Mouse (Mus musculus): ENCODE data around the gene Lce1a1. TPM values are rescaled to one million over a fixed set of nuclear protein-coding genes. Genes with fewer than 3 reads are reported as not detected.

Lce1a1 gene
- not detected in 2 replicates for polyA plus RNA-seq (2021; fragmentation: Nextera tagmentation)
- long read RNA-seq, experiment 1: 0 reads
- long read RNA-seq, experiment 2: 0 reads

GRCm38 (mm10) chr3:92648207-92648606 lies at the start of gene Lce1a1:
TSS of gene Lce1a1 (minus strand) at chr3:92648307.

GRCm38 (mm10) chr3:92687110-92687509 lies 39.0 kb upstream of the Lce1a1 start, which contains the start of gene Lce1d:
TSS of gene Lce1d (minus strand) at chr3:92687210.

GRCm38 (mm10) chr3:92678947-92679346 lies 30.8 kb upstream of the Lce1a1 start, which contains the start of gene Lce1c:
TSS of gene Lce1c (plus strand) at chr3:92679247.

GRCm38 (mm10) chr3:92670215-92670614 lies 22.1 kb upstream of the Lce1a1 start, which contains the start of gene Lce1a2:
TSS of gene Lce1a2 (minus strand) at chr3:92670315.

GRCm38 (mm10) chr3:92656826-92657225 lies 8.7 kb upstream of the Lce1a1 start, which contains the start of gene Lce1b:
TSS of gene Lce1b (minus strand) at chr3:92656926.

GRCm38 (mm10) chr3:92621560-92621959 lies 26.5 kb downstream of the Lce1a1 start, which contains the start of gene Lce6a:
TSS of gene Lce6a (minus strand) at chr3:92621660.

GRCm38 (mm10) chr3:92607392-92607791 lies 40.7 kb downstream of the Lce1a1 start, which contains the start of gene 2210017I01Rik:
TSS of gene 2210017I01Rik (minus strand) at chr3:92607492.

Other genes with a start within 250 kb of the Lce1a1 start
- not detected in 2 replicates for gene Sprr2i, start 240.3 kb downstream of the Lce1a1 start, polyA plus RNA-seq (2021; fragmentation: Nextera tagmentation)
- not detected in 2 replicates for gene Sprr2j-ps, start 230.2 kb downstream of the Lce1a1 start, polyA plus RNA-seq (2021; fragmentation: Nextera tagmentation)
- gene Gm9774, start 218.9 kb downstream of the Lce1a1 start, polyA plus RNA-seq (2021; fragmentation: Nextera tagmentation): 2.0 and 2.1 TPM in 2 replicates
- not detected in 2 replicates for gene Sprr2k, start 215.7 kb downstream of the Lce1a1 start, polyA plus RNA-seq (2021; fragmentation: Nextera tagmentation)
- gene Sprr1b, start 209.5 kb downstream of the Lce1a1 start, polyA plus RNA-seq (2021; fragmentation: Nextera tagmentation): not detected in 2 replicates
- not detected in 2 replicates for gene Sprr3, start 189.6 kb downstream of the Lce1a1 start, polyA plus RNA-seq (2021; fragmentation: Nextera tagmentation)
- gene Sprr1a, start 162.4 kb downstream of the Lce1a1 start, polyA plus RNA-seq (2021; fragmentation: Nextera tagmentation): not detected in 2 replicates
- not detected in 2 replicates for gene Sprr4, start 147.8 kb downstream of the Lce1a1 start, polyA plus RNA-seq (2021; fragmentation: Nextera tagmentation)
- gene 2310046K23Rik, start 113.8 kb downstream of the Lce1a1 start, polyA plus RNA-seq (2021; fragmentation: Nextera tagmentation): not detected in 2 replicates
- gene Ivl, start 74.6 kb downstream of the Lce1a1 start, polyA plus RNA-seq (2021; fragmentation: Nextera tagmentation): not detected in 2 replicates
- gene Smcp, start 59.3 kb downstream of the Lce1a1 start, polyA plus RNA-seq (2021; fragmentation: Nextera tagmentation): not detected in 2 replicates
- gene 2210017I01Rik, start 40.8 kb downstream of the Lce1a1 start, polyA plus RNA-seq (2021; fragmentation: Nextera tagmentation): not detected in 2 replicates
- not detected in 2 replicates for gene Lce6a, start 26.6 kb downstream of the Lce1a1 start, polyA plus RNA-seq (2021; fragmentation: Nextera tagmentation)
- gene Lce1b, start 8.6 kb upstream of the Lce1a1 start, polyA plus RNA-seq (2021; fragmentation: Nextera tagmentation): not detected in 2 replicates
- gene Lce1a2, start 22.0 kb upstream of the Lce1a1 start, polyA plus RNA-seq (2021; fragmentation: Nextera tagmentation): not detected in 2 replicates
- not detected in 2 replicates for gene Lce1c, start 30.9 kb upstream of the Lce1a1 start, polyA plus RNA-seq (2021; fragmentation: Nextera tagmentation)
- gene Lce1d, start 38.9 kb upstream of the Lce1a1 start, polyA plus RNA-seq (2021; fragmentation: Nextera tagmentation): not detected in 2 replicates
- gene Lce1e, start 60.8 kb upstream of the Lce1a1 start, polyA plus RNA-seq (2021; fragmentation: Nextera tagmentation): not detected in 2 replicates
- not detected in 2 replicates for gene Lce1f, start 72.0 kb upstream of the Lce1a1 start, polyA plus RNA-seq (2021; fragmentation: Nextera tagmentation)
- not detected in 2 replicates for gene Gm38119, start 90.8 kb upstream of the Lce1a1 start, polyA plus RNA-seq (2021; fragmentation: Nextera tagmentation)
- gene Lce1g, start 104.0 kb upstream of the Lce1a1 start, polyA plus RNA-seq (2021; fragmentation: Nextera tagmentation): not detected in 2 replicates
- gene Lce1h, start 116.8 kb upstream of the Lce1a1 start, polyA plus RNA-seq (2021; fragmentation: Nextera tagmentation): not detected in 2 replicates
- not detected in 2 replicates for gene Lce1i, start 130.6 kb upstream of the Lce1a1 start, polyA plus RNA-seq (2021; fragmentation: Nextera tagmentation)
- gene Lce1j, start 142.2 kb upstream of the Lce1a1 start, polyA plus RNA-seq (2021; fragmentation: Nextera tagmentation): not detected in 2 replicates
- not detected in 2 replicates for gene Lce1k, start 159.6 kb upstream of the Lce1a1 start, polyA plus RNA-seq (2021; fragmentation: Nextera tagmentation)
- gene Kprp, start 178.9 kb upstream of the Lce1a1 start, polyA plus RNA-seq (2021; fragmentation: Nextera tagmentation): not detected in 2 replicates
- gene Lce1l, start 203.0 kb upstream of the Lce1a1 start, polyA plus RNA-seq (2021; fragmentation: Nextera tagmentation): not detected in 2 replicates
- gene 2310050C09Rik, start 221.9 kb upstream of the Lce1a1 start, polyA plus RNA-seq (2021; fragmentation: Nextera tagmentation): not detected in 2 replicates